Mouse (Mus musculus): ENCODE measurements around the gene Ncoa6. TPM values are rescaled to one million over a fixed set of nuclear protein-coding genes. Genes with fewer than 3 reads are reported as not detected.

The Ncoa6 gene
- polyA plus RNA-seq, 1 experiment: 31.0 TPM

DNA sequence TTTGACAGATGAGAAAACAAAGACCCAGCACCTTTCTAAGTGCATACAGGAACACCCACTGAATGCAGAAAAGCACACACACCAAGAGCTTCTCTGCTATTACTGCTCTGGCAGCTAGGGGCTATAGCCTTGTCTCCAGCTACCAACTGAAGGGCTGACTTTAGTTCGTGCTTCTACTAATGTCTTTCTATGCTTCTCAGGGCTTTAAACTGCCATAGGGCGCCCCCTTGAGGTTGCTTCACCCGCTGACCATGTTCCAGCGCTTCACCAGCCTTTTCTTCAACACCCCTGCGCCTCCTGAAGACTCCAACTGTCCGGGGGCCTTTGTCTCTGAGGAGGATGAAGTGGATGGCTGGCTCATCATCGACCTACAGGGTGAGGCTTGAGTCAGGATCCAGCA, 88.6 kb downstream of the Ncoa6 start:
- no peak overlapping the region for H3K4me3 ChIP-seq (ENCODE audit: low read depth, low read length)
- peak; percentile 71 for TF ChIP-seq CTCF (IDR thresholded peaks at IDR 0.05; ENCODE audit: low read depth, low read length)
- no peak for TF ChIP-seq POLR2A (IDR thresholded peaks at IDR 0.05; ENCODE audit: insufficient read depth, low read length)
- no peaks in the 10 kb centered on the region for H3K27me3 ChIP-seq (ENCODE audit: control insufficient read depth, insufficient read depth, low read length, poor library complexity, severe bottlenecking)
- no peaks in the 10 kb centered on the region for H3K36me3 ChIP-seq (ENCODE audit: control insufficient read depth, insufficient read depth, low read length, poor library complexity, severe bottlenecking)
- no peaks in the 10 kb centered on the region for H3K9me3 ChIP-seq (replicated peaks; ENCODE audit: control insufficient read depth, insufficient read depth, low read length, poor library complexity, severe bottlenecking)
- H3K9ac ChIP-seq (ENCODE audit: low read depth, poor library complexity, severe bottlenecking): no peak overlapping the region
- no peak overlapping the region for H3K27ac ChIP-seq (ENCODE audit: insufficient read depth, low read length)
- H3K4me1 ChIP-seq (ENCODE audit: control insufficient read depth, insufficient read depth, low read length): no peaks in the 10 kb centered on the region

GRCm38 (mm10) chr2:155382791-155383438, 90.8 kb downstream of the Ncoa6 start:
- Histone ChIP-seq H3K27me3 (ENCODE audit: control insufficient read depth, insufficient read depth, low read length, poor library complexity, severe bottlenecking) (no peaks in the 10 kb centered on the region), H3K27ac (ENCODE audit: insufficient read depth, low read length) (no peak overlapping the region), H3K4me3 (ENCODE audit: low read depth, low read length) (no peak overlapping the region), H3K36me3 (ENCODE audit: control insufficient read depth, insufficient read depth, low read length, poor library complexity, severe bottlenecking) (no peaks in the 10 kb centered on the region), H3K9ac (ENCODE audit: low read depth, poor library complexity, severe bottlenecking) (no peak overlapping the region), H3K4me1 (ENCODE audit: control insufficient read depth, insufficient read depth, low read length) (no peaks in the 10 kb centered on the region), H3K9me3 (replicated peaks; ENCODE audit: control insufficient read depth, insufficient read depth, low read length, poor library complexity, severe bottlenecking) (no peaks in the 10 kb centered on the region)
- TF ChIP-seq EP300 (IDR thresholded peaks at IDR 0.05; ENCODE audit: insufficient read depth, low read depth, low read length) (no peak), CTCF (IDR thresholded peaks at IDR 0.05; ENCODE audit: low read depth, low read length) (no peak), POLR2A (IDR thresholded peaks at IDR 0.05; ENCODE audit: insufficient read depth, low read length) (no peak)

DNA sequence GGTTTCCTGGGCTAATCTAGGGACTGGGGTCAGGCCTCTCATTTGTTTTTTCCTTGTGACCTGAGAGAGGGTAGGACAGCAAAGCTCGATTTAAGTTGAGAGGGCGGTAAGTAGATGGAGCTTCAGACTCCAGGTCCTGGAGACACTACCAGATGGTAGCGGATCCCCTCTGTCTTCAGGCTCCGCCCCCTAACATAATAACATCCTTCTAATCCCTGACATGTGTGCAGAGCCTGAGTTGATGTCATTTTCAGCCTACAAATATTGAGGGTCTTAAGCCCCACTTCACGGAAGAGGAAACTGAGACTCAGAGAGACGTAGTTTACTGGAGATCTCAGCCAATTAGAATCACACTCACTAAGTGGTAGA, 91.4 kb downstream of the Ncoa6 start:
- no peaks in the 10 kb centered on the region for H3K9me3 ChIP-seq (replicated peaks; ENCODE audit: control insufficient read depth, insufficient read depth, low read length, poor library complexity, severe bottlenecking)
- H3K27ac ChIP-seq (ENCODE audit: insufficient read depth, low read length): no peak overlapping the region
- H3K9ac ChIP-seq (ENCODE audit: low read depth, poor library complexity, severe bottlenecking): peak overlapping the region; percentile 84; the same call in 1 of the 2 replicates
- no peaks in the 10 kb centered on the region for H3K36me3 ChIP-seq (ENCODE audit: control insufficient read depth, insufficient read depth, low read length, poor library complexity, severe bottlenecking)
- TF ChIP-seq CTCF (IDR thresholded peaks at IDR 0.05; ENCODE audit: low read depth, low read length): no peak
- TF ChIP-seq POLR2A (IDR thresholded peaks at IDR 0.05; ENCODE audit: insufficient read depth, low read length): no peak
- no peak for TF ChIP-seq EP300 (IDR thresholded peaks at IDR 0.05; ENCODE audit: insufficient read depth, low read depth, low read length)
- H3K27me3 ChIP-seq (ENCODE audit: control insufficient read depth, insufficient read depth, low read length, poor library complexity, severe bottlenecking): no peaks in the 10 kb centered on the region
- H3K4me3 ChIP-seq (ENCODE audit: low read depth, low read length): peak overlapping the region; percentile 58
- H3K4me1 ChIP-seq (ENCODE audit: control insufficient read depth, insufficient read depth, low read length): no peaks in the 10 kb centered on the region

DNA sequence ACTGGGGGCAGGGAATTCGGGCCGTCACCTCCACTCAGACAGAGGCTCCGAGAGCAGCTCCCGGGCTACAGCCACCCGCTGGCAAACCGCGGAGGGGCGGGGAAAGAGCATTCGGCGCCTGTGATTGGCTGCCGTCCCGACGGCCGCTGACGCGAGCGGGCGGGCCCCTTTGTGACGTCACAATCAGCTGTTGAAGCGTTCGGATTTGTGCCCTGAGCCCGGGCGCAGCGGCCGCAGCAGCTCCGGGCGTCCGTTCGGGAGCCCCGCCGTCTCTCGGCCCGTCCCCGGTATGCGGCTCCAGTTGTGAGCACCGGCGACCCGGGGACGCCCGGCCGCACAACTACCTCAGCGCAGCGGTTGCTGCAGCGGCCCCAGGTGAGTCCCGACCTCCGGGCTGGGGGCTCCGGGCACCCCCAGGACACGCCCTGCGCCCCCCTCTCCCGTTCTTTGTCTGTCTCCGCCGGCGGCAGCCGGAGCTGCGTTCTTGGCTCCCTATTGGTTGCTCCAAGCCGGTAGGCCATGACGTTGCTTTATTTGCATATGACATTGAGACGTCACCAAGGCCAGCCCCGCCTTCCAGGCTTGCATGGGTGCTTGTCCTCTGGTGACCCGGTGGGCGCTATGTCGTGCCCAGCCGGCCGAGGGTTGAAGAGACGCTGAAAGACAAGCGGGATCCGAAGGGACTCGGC, 91.9 kb downstream of the Ncoa6 start:
- H3K4me3 ChIP-seq (ENCODE audit: low read depth, low read length): peak overlapping the region; percentile 83
- no peaks in the 10 kb centered on the region for H3K36me3 ChIP-seq (ENCODE audit: control insufficient read depth, insufficient read depth, low read length, poor library complexity, severe bottlenecking)
- H3K9ac ChIP-seq (ENCODE audit: low read depth, poor library complexity, severe bottlenecking): peak overlapping the region; percentile 84

GRCm38 (mm10) chr2:155381060-155381437, 92.6 kb downstream of the Ncoa6 start:
- no peak overlapping the region for H3K27ac ChIP-seq (ENCODE audit: insufficient read depth, low read length)
- H3K27me3 ChIP-seq (ENCODE audit: control insufficient read depth, insufficient read depth, low read length, poor library complexity, severe bottlenecking): no peaks in the 10 kb centered on the region
- H3K4me3 ChIP-seq (ENCODE audit: low read depth, low read length): peak overlapping the region; percentile 83
- H3K9me3 ChIP-seq (replicated peaks; ENCODE audit: control insufficient read depth, insufficient read depth, low read length, poor library complexity, severe bottlenecking): no peaks in the 10 kb centered on the region
- no peaks in the 10 kb centered on the region for H3K36me3 ChIP-seq (ENCODE audit: control insufficient read depth, insufficient read depth, low read length, poor library complexity, severe bottlenecking)
- TF ChIP-seq POLR2A (IDR thresholded peaks at IDR 0.05; ENCODE audit: insufficient read depth, low read length) (no peak), EP300 (IDR thresholded peaks at IDR 0.05; ENCODE audit: insufficient read depth, low read depth, low read length) (no peak), CTCF (IDR thresholded peaks at IDR 0.05; ENCODE audit: low read depth, low read length) (no peak)
- no peaks in the 10 kb centered on the region for H3K4me1 ChIP-seq (ENCODE audit: control insufficient read depth, insufficient read depth, low read length)
- peak overlapping the region; percentile 84 for H3K9ac ChIP-seq (ENCODE audit: low read depth, poor library complexity, severe bottlenecking)

More for the DNA sequence above, 91.9 kb downstream of the Ncoa6 start:
- no peaks in the 10 kb centered on the region for H3K27me3 ChIP-seq (ENCODE audit: control insufficient read depth, insufficient read depth, low read length, poor library complexity, severe bottlenecking)
- TF ChIP-seq POLR2A (IDR thresholded peaks at IDR 0.05; ENCODE audit: insufficient read depth, low read length): no peak
- TF ChIP-seq EP300 (IDR thresholded peaks at IDR 0.05; ENCODE audit: insufficient read depth, low read depth, low read length): peak; percentile 19; the same call in 1 of the 2 replicates
- no peak for TF ChIP-seq CTCF (IDR thresholded peaks at IDR 0.05; ENCODE audit: low read depth, low read length)
- H3K4me1 ChIP-seq (ENCODE audit: control insufficient read depth, insufficient read depth, low read length): no peaks in the 10 kb centered on the region
- H3K9me3 ChIP-seq (replicated peaks; ENCODE audit: control insufficient read depth, insufficient read depth, low read length, poor library complexity, severe bottlenecking): no peaks in the 10 kb centered on the region
- no peak overlapping the region for H3K27ac ChIP-seq (ENCODE audit: insufficient read depth, low read length)

Data from ES-Bruce4 (cell line).